Mouse (Mus musculus): ENCODE results near the gene Ankrd39.

DNA sequence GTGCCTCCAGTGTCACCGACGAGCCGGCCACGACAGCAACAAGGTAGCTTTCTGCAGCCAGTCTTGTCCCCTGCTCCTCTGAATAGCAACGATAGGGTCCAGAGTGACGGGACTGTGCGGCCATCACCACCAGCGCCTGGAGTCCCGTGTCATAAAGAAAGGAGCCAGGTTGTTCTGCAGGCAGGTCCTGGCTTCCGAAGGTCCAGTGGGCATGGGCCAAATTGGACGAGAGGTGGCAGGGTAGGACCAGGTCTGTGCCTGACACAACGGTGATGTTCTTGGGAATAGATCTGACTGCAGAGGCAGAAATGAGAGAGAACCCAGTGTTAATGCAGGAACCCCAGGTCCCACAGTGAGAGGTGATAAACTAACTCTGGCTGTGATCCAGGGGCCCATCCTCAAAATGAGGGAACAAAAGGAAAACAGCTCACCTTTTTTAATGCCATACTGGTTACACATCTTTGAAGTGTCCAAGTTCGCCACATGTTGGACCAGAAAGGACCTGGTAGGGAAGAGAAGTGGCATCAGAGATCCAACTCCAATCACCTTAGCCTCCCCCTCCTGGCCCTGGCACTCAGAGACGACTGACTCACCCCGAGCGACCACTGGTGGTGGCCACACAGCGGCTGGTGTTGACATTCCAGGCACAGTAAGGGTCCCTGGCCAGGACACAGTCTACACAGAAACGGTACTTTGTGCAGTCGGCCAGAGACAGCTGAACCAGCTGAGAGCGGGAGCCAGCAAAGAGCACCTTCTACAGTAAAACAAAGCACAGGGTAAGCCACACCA lies 3.0 kb upstream of the Ankrd39 start:
- TF ChIP-seq POLR2A (IDR thresholded peaks at IDR 0.05; ENCODE audit: low read depth, low read length) (no peak), CTCF (IDR thresholded peaks at IDR 0.05; ENCODE audit: extremely low read depth, insufficient read length, insufficient replicate concordance, low read depth, low read length) (no peak)

Measured in small intestine, adult 2 months (tissue).